Mouse (Mus musculus) brown adipose tissue, adult 24 weeks (tissue): ENCODE results near the gene Pla2g12a. TPM values are rescaled to one million over a fixed set of nuclear protein-coding genes. Genes with fewer than 3 reads are reported as not detected.

Experiments
- H3K27ac ChIP-seq: fragments of 200-500 bp; replicated peaks from 2 replicates; pipeline ENCODE4 v1.5.1; 2012; ENCODE audit warnings: low read depth, mild to moderate bottlenecking, low read length
- H3K4me1 ChIP-seq: fragments of 200-500 bp; 2 replicates; pipeline ENCODE4 v1.6.1; 2012; ENCODE audit warnings: low read length, mixed read lengths; ENCODE audit not compliant: control insufficient read depth, insufficient read depth, insufficient read length
- H3K4me3 ChIP-seq: fragments of 200-500 bp; 2 replicates; pipeline ENCODE4 v1.5.1; 2012; ENCODE audit warnings: low read depth, mild to moderate bottlenecking, low read length, moderate library complexity; ENCODE audit not compliant: insufficient read depth
- polyA plus RNA-seq: library from polyadenylated mRNA; stranded (reverse); fragments of >200 nt; gene quantifications from 2 replicates; pipeline ENCODE4 v1.2.4, GENCODE M21; 2012; ENCODE audit not compliant: missing spikeins, insufficient read depth, insufficient read length

The Pla2g12a gene
- polyA plus RNA-seq, 1 experiment = 68.4 TPM

DNA sequence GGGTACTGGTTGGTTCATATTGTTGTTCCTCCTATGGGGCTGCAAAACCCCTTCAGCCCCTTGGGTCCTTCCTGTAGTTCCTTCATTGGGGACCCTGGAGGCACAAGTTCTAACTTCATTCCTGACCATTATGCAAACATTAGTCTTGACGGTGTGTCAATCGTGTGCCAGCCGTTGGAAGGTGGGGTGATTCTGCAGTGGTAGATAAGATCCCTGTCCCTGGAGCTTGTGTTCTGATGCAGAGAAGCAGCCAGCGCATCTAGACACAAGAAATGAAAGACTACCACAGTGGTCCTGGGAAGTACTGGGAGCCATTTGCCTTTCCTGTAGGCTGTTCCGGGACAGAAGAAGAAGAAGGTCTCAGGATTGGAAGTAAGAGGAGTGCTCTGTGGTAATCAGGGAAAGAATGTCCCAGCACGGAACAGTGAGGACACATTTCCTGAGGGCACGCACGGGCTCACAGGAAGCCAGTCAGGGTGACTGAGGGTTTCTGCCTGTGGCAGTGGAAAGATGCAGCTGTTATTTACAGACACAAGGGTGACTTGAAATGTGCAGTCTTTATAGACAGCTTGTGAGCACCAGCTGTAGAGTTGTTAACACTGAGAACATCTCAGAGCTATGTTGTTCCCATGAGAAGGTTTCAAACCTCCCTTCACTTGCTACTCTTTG lies 2.7 kb downstream of the Pla2g12a start:
- Histone ChIP-seq H3K27ac (no peak overlapping the region), H3K4me3 (no peak overlapping the region), H3K4me1 (peaks cover 5% of the 10 kb centered on the region; the same call in 1 of the 2 replicates)

- no peaks in the 10 kb centered on the region for H3K4me1 ChIP-seq
- H3K4me3 ChIP-seq = no peak overlapping the region
- no peak overlapping the region for H3K27ac ChIP-seq
Observed at GRCm38 (mm10) chr3:129885577-129885976, 7.2 kb downstream of the Pla2g12a start.

DNA sequence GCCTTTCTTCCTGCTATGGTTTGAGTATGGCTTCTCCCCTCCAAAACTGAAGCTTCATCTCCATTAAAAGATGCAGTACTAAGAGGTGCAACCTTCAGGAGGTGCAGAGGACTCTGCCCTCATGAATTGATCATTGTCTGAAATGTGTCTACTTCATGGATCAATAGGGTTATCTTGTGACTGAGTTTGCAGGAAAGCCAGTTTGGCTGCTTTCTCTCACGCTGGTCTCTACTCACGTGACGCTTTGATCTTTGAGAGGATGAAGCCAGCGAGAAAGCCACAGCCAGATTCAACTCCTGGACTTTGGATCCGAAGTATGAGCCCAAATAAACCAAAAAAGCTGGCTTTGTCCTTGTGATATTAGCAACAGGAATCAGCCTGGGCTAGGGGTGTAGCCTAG lies 8.0 kb downstream of the Pla2g12a start:
- H3K4me1 ChIP-seq = no peaks in the 10 kb centered on the region
- no peak overlapping the region for H3K27ac ChIP-seq
- no peak overlapping the region for H3K4me3 ChIP-seq

- H3K27ac ChIP-seq = no peak overlapping the region
- no peak overlapping the region for H3K4me3 ChIP-seq
- no peaks in the 10 kb centered on the region for H3K4me1 ChIP-seq
Observed at GRCm38 (mm10) chr3:129887779-129888517, 9.5 kb downstream of the Pla2g12a start.

- Histone ChIP-seq H3K4me3 (no peak overlapping the region), H3K4me1 (no peaks in the 10 kb centered on the region), H3K27ac (no peak overlapping the region)
Observed at GRCm38 (mm10) chr3:129892003-129892402, 13.6 kb downstream of the Pla2g12a start.

GRCm38 (mm10) chr3:129893143-129893542 lies 14.7 kb downstream of the Pla2g12a start:
- Histone ChIP-seq H3K4me3 (no peak overlapping the region), H3K4me1 (no peaks in the 10 kb centered on the region), H3K27ac (no peak overlapping the region)

DNA sequence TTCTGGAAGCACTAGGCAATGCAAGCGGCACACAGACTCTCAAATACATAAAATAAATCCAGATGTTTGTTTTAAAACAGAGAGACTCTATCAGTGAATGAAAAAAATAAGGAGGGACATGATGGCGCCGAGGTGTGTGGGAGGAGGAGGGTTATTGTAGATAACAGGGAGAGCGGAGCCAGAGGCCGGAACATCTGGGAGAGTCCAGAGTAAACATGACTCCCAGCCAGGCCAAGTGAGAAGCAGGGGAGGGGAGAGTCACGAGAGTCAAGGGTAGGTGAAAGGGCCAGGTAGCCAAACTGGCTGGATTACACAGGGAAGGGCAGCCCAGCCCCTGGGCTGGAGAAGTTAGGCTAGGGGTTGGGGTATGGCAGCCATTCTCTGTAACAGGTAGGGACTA lies 18.2 kb downstream of the Pla2g12a start:
- H3K27ac ChIP-seq = no peak overlapping the region
- no peak overlapping the region for H3K4me3 ChIP-seq
- H3K4me1 ChIP-seq = no peaks in the 10 kb centered on the region

DNA sequence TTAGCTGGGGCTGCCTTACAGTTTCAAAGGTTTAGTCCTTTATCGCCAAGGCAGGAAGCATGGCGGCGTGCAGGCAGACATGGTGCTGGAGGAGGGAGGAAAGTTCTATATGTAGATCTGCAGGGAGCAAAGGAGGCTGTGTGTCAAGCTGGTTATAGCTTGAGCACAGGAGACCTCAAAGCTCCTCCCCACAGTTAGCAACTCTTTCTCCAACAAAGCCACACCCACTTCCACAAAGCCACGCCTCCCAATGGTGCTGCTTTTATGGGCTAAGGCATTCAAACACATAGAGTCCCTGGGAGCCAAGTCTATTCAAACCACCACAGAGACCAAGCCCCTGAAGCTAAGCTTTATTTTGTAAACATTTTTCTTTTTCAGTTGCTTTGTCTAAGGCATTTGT lies 20.5 kb downstream of the Pla2g12a start:
- H3K27ac ChIP-seq = no peak overlapping the region
- H3K4me1 ChIP-seq = peaks cover 6% of the 10 kb centered on the region; the same call in 1 of the 2 replicates
- H3K4me3 ChIP-seq = no peak overlapping the region

- Histone ChIP-seq H3K4me1 (peaks cover 6% of the 10 kb centered on the region; the same call in 1 of the 2 replicates), H3K4me3 (peak within 1 kb of the TSS; percentile 96), H3K27ac (peak within 1 kb of the TSS; percentile 47; the same call in 1 of the 2 replicates)
Observed at GRCm38 (mm10) chr3:129901271-129901809, 22.9 kb downstream of the Pla2g12a start, which contains the start of gene Casp6. TSS of gene Casp6 (plus strand) at chr3:129901425.

DNA sequence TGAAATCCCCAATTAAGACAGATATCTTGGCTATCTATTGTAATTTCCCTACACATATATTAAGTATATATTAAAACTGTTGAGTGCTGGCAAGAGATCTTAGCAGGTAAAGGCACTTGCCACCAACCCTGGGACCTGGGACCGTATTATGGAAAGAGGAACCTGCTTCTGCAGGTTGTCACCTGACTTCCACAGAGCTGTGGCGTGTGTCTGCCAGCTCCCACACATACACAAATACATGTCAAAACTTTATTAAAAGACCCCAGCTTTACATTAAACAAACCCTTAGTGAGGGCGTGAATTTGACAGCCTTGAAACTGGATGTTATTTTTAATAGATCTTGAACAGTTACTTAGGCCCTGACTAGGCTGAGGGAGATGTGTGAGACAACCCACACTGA lies 25.0 kb downstream of the Pla2g12a start:
- Histone ChIP-seq H3K4me3 (no peak overlapping the region), H3K4me1 (peaks cover 6% of the 10 kb centered on the region; the same call in 1 of the 2 replicates), H3K27ac (no peak overlapping the region)

- no peak overlapping the region for H3K4me3 ChIP-seq
- peaks cover 6% of the 10 kb centered on the region; the same call in 1 of the 2 replicates for H3K4me1 ChIP-seq
- no peak overlapping the region for H3K27ac ChIP-seq
Observed at GRCm38 (mm10) chr3:129903866-129904265, 25.5 kb downstream of the Pla2g12a start.

- Histone ChIP-seq H3K4me1 (peaks cover 6% of the 10 kb centered on the region; the same call in 1 of the 2 replicates), H3K27ac (no peak overlapping the region), H3K4me3 (no peak overlapping the region)
Observed at GRCm38 (mm10) chr3:129904381-129905132, 26.2 kb downstream of the Pla2g12a start.

DNA sequence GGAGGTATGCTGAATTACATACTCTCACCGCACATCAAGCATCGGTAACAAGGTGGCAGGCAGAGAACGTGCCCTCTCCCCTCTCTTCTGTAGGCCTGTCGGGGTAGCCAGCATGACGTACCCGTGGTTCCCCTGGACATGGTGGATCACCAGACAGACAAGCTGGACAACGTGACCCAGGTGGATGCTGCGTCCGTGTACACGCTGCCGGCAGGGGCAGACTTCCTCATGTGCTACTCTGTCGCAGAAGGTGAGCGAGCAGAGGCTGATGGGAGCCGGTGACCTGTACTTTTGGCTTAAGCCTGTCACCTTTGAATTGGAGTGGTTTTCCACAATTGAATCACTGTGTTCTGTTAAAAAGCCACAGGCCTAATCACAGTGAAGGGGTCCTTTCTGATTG lies 33.6 kb downstream of the Pla2g12a start:
- no peak overlapping the region for H3K4me3 ChIP-seq
- H3K4me1 ChIP-seq = no peaks in the 10 kb centered on the region
- no peak overlapping the region for H3K27ac ChIP-seq

DNA sequence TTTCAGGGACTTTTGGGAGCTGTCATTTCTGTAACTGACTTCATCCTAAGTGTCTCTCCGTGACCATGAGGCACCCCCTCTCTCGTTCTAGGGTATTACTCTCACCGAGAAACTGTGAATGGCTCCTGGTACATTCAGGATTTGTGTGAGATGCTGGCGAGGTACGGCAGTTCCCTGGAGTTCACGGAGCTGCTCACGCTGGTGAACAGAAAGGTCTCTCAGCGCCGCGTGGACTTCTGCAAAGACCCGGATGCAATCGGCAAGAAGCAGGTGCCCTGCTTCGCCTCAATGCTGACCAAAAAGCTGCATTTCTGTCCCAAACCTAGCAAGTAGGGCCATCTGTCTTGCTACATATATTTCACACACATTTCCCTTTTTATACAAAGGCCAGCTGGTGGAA lies 34.8 kb downstream of the Pla2g12a start:
- H3K4me1 ChIP-seq = no peaks in the 10 kb centered on the region
- no peak overlapping the region for H3K4me3 ChIP-seq
- no peak overlapping the region for H3K27ac ChIP-seq

- Histone ChIP-seq H3K4me1 (no peaks in the 10 kb centered on the region), H3K4me3 (no peak overlapping the region), H3K27ac (no peak overlapping the region)
Observed at GRCm38 (mm10) chr3:129917424-129917823, 39.0 kb downstream of the Pla2g12a start.
